Mouse (Mus musculus) ES-E14 (cell line): Measurements from ENCODE around the gene Ect2l.

Experiments used
- HCFC1 ChIP-seq: IDR thresholded peaks from 2 replicates; pipeline ENCODE4 v1.6.1; 2012; ENCODE audit warnings: low read length, inconsistent platforms, borderline replicate concordance; ENCODE audit not compliant: insufficient read depth
- MAFK ChIP-seq: IDR thresholded peaks from 2 replicates; pipeline ENCODE4 v1.6.1; 2014; ENCODE audit warnings: mild to moderate bottlenecking, low read depth, low read length, inconsistent platforms; ENCODE audit not compliant: insufficient read depth
- ZC3H11A ChIP-seq: IDR thresholded peaks from 2 replicates; pipeline ENCODE4 v1.6.1; 2012; ENCODE audit warnings: low read depth, mild to moderate bottlenecking, inconsistent platforms, low read length, borderline replicate concordance
- ZNF384 ChIP-seq: IDR thresholded peaks from 2 replicates; pipeline ENCODE4 v1.6.1; 2012; ENCODE audit warnings: low read depth, low read length, inconsistent platforms

- TF ChIP-seq MAFK (no peak), HCFC1 (no peak), ZNF384 (no peak), ZC3H11A (no peak)
Observed at GRCm38 (mm10) chr10:18219351-18219750, 8.7 kb upstream of the Ect2l start.
